8 mouse cellular contexts compared by ENCODE assay signal in the genomic region with DNA sequence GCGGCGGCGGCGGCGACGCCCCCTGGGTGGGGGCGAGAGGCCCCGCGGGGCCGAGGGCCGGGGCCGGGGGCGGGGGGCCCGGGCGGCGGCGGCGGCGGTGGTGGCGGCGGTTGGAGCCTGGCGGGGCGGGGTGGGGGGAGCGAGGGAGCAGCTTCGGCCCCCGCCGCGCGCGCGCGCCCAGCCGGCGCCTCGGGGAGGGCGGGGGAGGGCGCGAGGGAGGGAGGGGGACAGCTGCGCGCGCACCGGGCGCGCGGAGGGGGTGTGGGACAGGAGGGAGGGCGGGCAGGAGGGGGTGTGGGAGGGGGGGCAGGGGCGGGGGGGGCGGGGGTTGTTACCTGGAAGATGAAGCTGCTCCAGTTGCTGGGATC. TPM values are rescaled to one million over a fixed set of nuclear protein-coding genes. Genes with fewer than 3 reads are reported as not detected.
DNase-seq lines count a peak whose midpoint lies in the region; ATAC-seq and TF ChIP-seq lines count a peak whose summit lies in the region.

No protein-coding gene starts in this region.

- peak overlapping the region; percentile 97 for H3K4me2 ChIP-seq in forebrain, embryonic 15.5 days (replicated peaks)
- H3K4me2 ChIP-seq in liver, embryonic 13.5 days, result peak overlapping the region; percentile 99

- 2% methylated on average over 28 of the region's 48 CpGs for WGBS in kidney, adult 2 months
- WGBS in forebrain, embryonic 15.5 days, result 0% methylated on average over 1 of the region's 48 CpGs
- no CpG with 5 or more reads among the region's 48 CpGs for WGBS in liver, embryonic 13.5 days (ENCODE audit: insufficient replicate concordance)

- H3K4me1 ChIP-seq in kidney, adult 2 months (ENCODE audit: control insufficient read depth, insufficient read depth, low read length), result peaks cover 15% of the 10 kb centered on the region
- H3K4me1 ChIP-seq in forebrain, embryonic 15.5 days, result peaks cover 44% of the 10 kb centered on the region
- peaks cover 81% of the 10 kb centered on the region for H3K4me1 ChIP-seq in liver, embryonic 13.5 days (replicated peaks)

- H3K4me3 ChIP-seq in kidney, adult 2 months (ENCODE audit: insufficient read depth, low read depth, low read length), result peak overlapping the region; percentile 84
- peak overlapping the region; percentile 96 for H3K4me3 ChIP-seq in forebrain, embryonic 15.5 days
- H3K4me3 ChIP-seq in liver, embryonic 13.5 days (replicated peaks), result peak overlapping the region; percentile 97

- H3K27me3 ChIP-seq in kidney, adult 2 months (replicated peaks; ENCODE audit: control insufficient read depth, insufficient read depth, low read length), result no peaks in the 10 kb centered on the region
- no peaks in the 10 kb centered on the region for H3K27me3 ChIP-seq in Patski
- no peaks in the 10 kb centered on the region for H3K27me3 ChIP-seq in forebrain, embryonic 15.5 days
- H3K27me3 ChIP-seq in liver, embryonic 13.5 days, result no peaks in the 10 kb centered on the region

- H3K9me3 ChIP-seq in forebrain, embryonic 15.5 days, result no peaks in the 10 kb centered on the region
- H3K9me3 ChIP-seq in liver, embryonic 13.5 days (replicated peaks), result no peaks in the 10 kb centered on the region

- no peak overlapping the region for H3K27ac ChIP-seq in kidney, adult 2 months (ENCODE audit: insufficient read depth, low read depth, low read length)
- peak overlapping the region; percentile 99 for H3K27ac ChIP-seq in forebrain, embryonic 15.5 days (replicated peaks)
- peak overlapping the region; percentile 98 for H3K27ac ChIP-seq in liver, embryonic 13.5 days

- H3K36me3 ChIP-seq in kidney, adult 2 months (ENCODE audit: control insufficient read depth, insufficient read depth, low read length), result no peaks in the 10 kb centered on the region
- peaks cover 25% of the 10 kb centered on the region for H3K36me3 ChIP-seq in forebrain, embryonic 15.5 days
- H3K36me3 ChIP-seq in liver, embryonic 13.5 days, result peaks cover 81% of the 10 kb centered on the region

- TF ChIP-seq POLR2A in kidney, adult 2 months (IDR thresholded peaks at IDR 0.05; ENCODE audit: low read depth, low read length), result no peak

- CTCF ChIA-PET in Patski (lab: Charles Lee), result interaction anchor here (3.3 kb wide), 1 partner anchor 11 kb away, joined by 21 read pairs; the partner anchor contains the start of genes Mvp, Pagr1a and Pagr1b

- POLR2A ChIA-PET in Patski (lab: Charles Lee), result interaction anchor here (5.6 kb wide), 1 partner anchor 10 kb away, joined by 31 read pairs; the partner anchor contains the start of genes Pagr1a and Pagr1b

- DNase-seq in kidney, adult 2 months, result no peak
- no peak for DNase-seq in kidney, postnatal 36 days
- no peak for DNase-seq in Patski (ENCODE audit: low read depth, low spot score)
- no peak for DNase-seq in liver, embryonic 13.5 days
- DNase-seq in spleen, postnatal 14 days (ENCODE audit: low spot score in 2 of 2), result peak; percentile 63 to 73
- no peak for DNase-seq in layer of hippocampus, adult 11-12 months (ENCODE audit: low spot score)
- no peak for DNase-seq in adrenal gland, adult (ENCODE audit: inconsistent age in 2 of 2, low spot score in 1 of 2)

- peak; percentile 1 for ATAC-seq in Patski
- ATAC-seq in forebrain, embryonic 15.5 days (replicated peaks), result no peak
- peak; percentile 27; the same call in 1 of the 2 replicates for ATAC-seq in liver, embryonic 13.5 days (ENCODE audit: low read depth)

- H3K9ac ChIP-seq in forebrain, embryonic 15.5 days (replicated peaks), result peak overlapping the region; percentile 91
- peak overlapping the region; percentile 99 for H3K9ac ChIP-seq in liver, embryonic 13.5 days

- no peak for TF ChIP-seq CTCF in kidney, adult 2 months (conservative IDR thresholded peaks at IDR 0.05; ENCODE audit: insufficient read depth, insufficient read length, low read depth, low read length)
- no peak for TF ChIP-seq CTCF in Patski (IDR thresholded peaks at IDR 0.05)

- in situ Hi-C loops in Patski (cut with MboI; ENCODE audit: low pct_unique_long_range_greater_than_20kb), result no loop called here

RNA-seq across cellular contexts. Expression of gene Maz, which starts 0.2 kb away (rescaled TPM):
- polyA plus RNA-seq in kidney, adult 2 months (2012; rRNA removed), result 97.9 and 115 TPM in 2 replicates
- 139 TPM for polyA plus RNA-seq in Patski (2021)
- polyA plus RNA-seq in forebrain, embryonic 15.5 days (2015; fragmentation: Nextera tagmentation; extraction: Ambion mirVana), result 79.3 and 84.0 TPM in 2 replicates
- 38.2 and 42.2 TPM in 2 replicates for polyA plus RNA-seq in liver, embryonic 13.5 days (2015; fragmentation: Nextera tagmentation; extraction: Ambion mirVana)

RNA-seq across cellular contexts. Expression of gene Prrt2, which starts 5.6 kb away (rescaled TPM):
- 3.6 and 4.6 TPM in 2 replicates for polyA plus RNA-seq in kidney, adult 2 months (2012; rRNA removed)
- 0.36 TPM for polyA plus RNA-seq in Patski (2021)
- 18.0 and 19.8 TPM in 2 replicates for polyA plus RNA-seq in forebrain, embryonic 15.5 days (2015; fragmentation: Nextera tagmentation; extraction: Ambion mirVana)
- 0.22 and 0.47 TPM in 2 replicates for polyA plus RNA-seq in liver, embryonic 13.5 days (2015; fragmentation: Nextera tagmentation; extraction: Ambion mirVana)

RNA-seq across cellular contexts. Expression of gene Gm42742, which starts 5.7 kb away (rescaled TPM):
- polyA plus RNA-seq in kidney, adult 2 months (2012; rRNA removed), result 21.2 and 28.9 TPM in 2 replicates
- 39.5 TPM for polyA plus RNA-seq in Patski (2021)
- polyA plus RNA-seq in forebrain, embryonic 15.5 days (2015; fragmentation: Nextera tagmentation; extraction: Ambion mirVana), result 67.9 and 75.6 TPM in 2 replicates
- polyA plus RNA-seq in liver, embryonic 13.5 days (2015; fragmentation: Nextera tagmentation; extraction: Ambion mirVana), result 5.1 and 11.3 TPM in 2 replicates

RNA-seq across cellular contexts. Expression of gene Pagr1a, which starts 9.4 kb away (rescaled TPM):
- polyA plus RNA-seq in kidney, adult 2 months (2012; rRNA removed), result 2.8 and 17.6 TPM in 2 replicates
- 17.5 TPM for polyA plus RNA-seq in Patski (2021)
- 32.2 and 40.4 TPM in 2 replicates for polyA plus RNA-seq in forebrain, embryonic 15.5 days (2015; fragmentation: Nextera tagmentation; extraction: Ambion mirVana)
- polyA plus RNA-seq in liver, embryonic 13.5 days (2015; fragmentation: Nextera tagmentation; extraction: Ambion mirVana), result 38.7 and 50.1 TPM in 2 replicates

RNA-seq across cellular contexts. Expression of gene Pagr1b, which starts 10.3 kb away (rescaled TPM):
- polyA plus RNA-seq in kidney, adult 2 months (2012; rRNA removed), result 0.91 and 1.3 TPM in 2 replicates
- polyA plus RNA-seq in Patski (2021), result 0.33 TPM
- not detected in 2 replicates for polyA plus RNA-seq in forebrain, embryonic 15.5 days (2015; fragmentation: Nextera tagmentation; extraction: Ambion mirVana)
- 0.27 TPM in 1 of 2 replicates, not detected in the other for polyA plus RNA-seq in liver, embryonic 13.5 days (2015; fragmentation: Nextera tagmentation; extraction: Ambion mirVana)

Comparison
In these comparisons a context has a peak if more than half of its experiments do, and no peak if none do; other contexts are left out.
1. DNase-seq: peak in spleen, postnatal 14 days (2 of 2); none in kidney, adult 2 months (single experiment), kidney, postnatal 36 days (0 of 2), Patski (single experiment), liver, embryonic 13.5 days (single experiment), layer of hippocampus, adult 11-12 months (single experiment) and adrenal gland, adult (0 of 2).
2. Peak in every context shown above with its lines, with median percentiles within 50 percentile points of each other: H3K4me3 ChIP-seq.